Mouse (Mus musculus): ENCODE results near the gene Pias1. TPM values are rescaled to one million over a fixed set of nuclear protein-coding genes. Genes with fewer than 3 reads are reported as not detected.
A peak's percentile ranks its signal among the peaks of the same experiment; 100 is the strongest.

The Pias1 gene
- polyA plus RNA-seq, 1 experiment from 2014 or later, result 60.7 TPM

GRCm38 (mm10) chr9:62995186-62995585 lies 7.5 kb upstream of the Pias1 start:
- Histone ChIP-seq H3K9me3 (replicated peaks; ENCODE audit: control insufficient read depth, low read length) (no peaks in the 10 kb centered on the region), H3K27me3 (ENCODE audit: control insufficient read depth, insufficient read depth, low read length) (no peaks in the 10 kb centered on the region), H3K4me2 (ENCODE audit: low read depth, low read length) (no peak overlapping the region), H3K9ac (replicated peaks; ENCODE audit: low read length) (no peak overlapping the region), H3K27ac (replicated peaks; ENCODE audit: low read depth, low read length) (no peak overlapping the region), H3K4me3 (ENCODE audit: low read depth, low read length) (no peak overlapping the region), H3K36me3 (replicated peaks; ENCODE audit: control insufficient read depth, insufficient read depth, low read depth, low read length) (no peaks in the 10 kb centered on the region), H3K4me1 (ENCODE audit: control insufficient read depth, insufficient read depth, low read length) (no peaks in the 10 kb centered on the region)
- ATAC-seq (replicated peaks; ENCODE audit: insufficient number of reproducible peaks, low FRiP score, low TSS enrichment, low read depth) (no peak), DNase-seq (ENCODE audit: low spot score) (no peak)
- WGBS, result 46% methylated on average over 2 of the region's 2 CpGs

DNA sequence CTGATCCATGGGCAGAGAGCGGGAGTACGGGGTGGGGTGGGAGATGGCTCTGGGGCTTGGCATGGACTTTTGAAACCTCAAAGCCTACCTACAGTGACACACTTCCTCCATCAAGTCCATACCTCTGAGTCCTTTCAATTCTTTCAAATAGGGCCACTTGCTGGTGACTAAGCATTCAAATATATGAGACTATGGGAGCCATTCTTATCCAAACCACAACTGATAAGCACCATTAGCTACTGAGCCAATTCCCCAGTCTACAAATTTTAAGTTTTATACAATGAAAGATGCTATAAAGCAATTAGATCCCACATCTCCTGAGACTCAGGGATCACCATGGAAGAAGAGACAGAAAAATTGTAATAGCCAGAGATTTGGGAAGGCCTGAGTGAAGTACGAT lies 2.4 kb upstream of the Pias1 start:
- Histone ChIP-seq H3K4me1 (ENCODE audit: control insufficient read depth, insufficient read depth, low read length) (no peaks in the 10 kb centered on the region), H3K9me3 (replicated peaks; ENCODE audit: control insufficient read depth, low read length) (no peaks in the 10 kb centered on the region), H3K27ac (replicated peaks; ENCODE audit: low read depth, low read length) (no peak overlapping the region), H3K4me2 (ENCODE audit: low read depth, low read length) (no peak overlapping the region), H3K27me3 (ENCODE audit: control insufficient read depth, insufficient read depth, low read length) (no peaks in the 10 kb centered on the region), H3K4me3 (ENCODE audit: low read depth, low read length) (no peak overlapping the region), H3K9ac (replicated peaks; ENCODE audit: low read length) (no peak overlapping the region), H3K36me3 (replicated peaks; ENCODE audit: control insufficient read depth, insufficient read depth, low read depth, low read length) (no peaks in the 10 kb centered on the region)
- ATAC-seq (replicated peaks; ENCODE audit: insufficient number of reproducible peaks, low FRiP score, low TSS enrichment, low read depth), result no peak
- WGBS, result 98% methylated on average over 3 of the region's 3 CpGs
- DNase-seq (ENCODE audit: low spot score), result no peak

DNA sequence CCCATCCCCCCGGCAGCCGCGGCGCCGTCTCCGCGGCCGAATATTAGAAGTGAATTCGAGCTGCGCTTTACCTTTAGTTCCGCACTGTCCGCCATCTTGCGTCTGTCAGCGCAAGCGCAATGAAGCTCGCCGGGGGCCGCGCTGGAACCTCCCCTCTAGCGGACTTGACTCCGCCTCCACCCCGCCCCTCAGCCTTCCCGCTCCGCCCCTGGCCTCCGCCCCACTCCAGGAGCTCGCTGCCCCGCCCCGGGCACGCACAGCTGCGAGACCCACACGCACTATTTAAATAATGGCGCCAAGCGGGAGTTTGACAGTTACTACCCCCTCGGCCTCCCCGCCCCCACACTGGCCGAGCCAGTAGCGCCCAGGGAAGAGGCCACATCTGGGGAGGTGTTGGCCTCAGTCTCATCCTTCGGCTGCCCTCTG lies 6.9 kb downstream of the Pias1 start:
- Histone ChIP-seq H3K4me3 (ENCODE audit: low read depth, low read length) (peak overlapping the region; percentile 92), H3K9ac (replicated peaks; ENCODE audit: low read length) (peak overlapping the region; percentile 86), H3K9me3 (replicated peaks; ENCODE audit: control insufficient read depth, low read length) (no peaks in the 10 kb centered on the region), H3K27ac (replicated peaks; ENCODE audit: low read depth, low read length) (peak overlapping the region; percentile 97), H3K36me3 (replicated peaks; ENCODE audit: control insufficient read depth, insufficient read depth, low read depth, low read length) (no peaks in the 10 kb centered on the region), H3K27me3 (ENCODE audit: control insufficient read depth, insufficient read depth, low read length) (no peaks in the 10 kb centered on the region), H3K4me1 (ENCODE audit: control insufficient read depth, insufficient read depth, low read length) (no peaks in the 10 kb centered on the region), H3K4me2 (ENCODE audit: low read depth, low read length) (peak overlapping the region; percentile 85)
- ATAC-seq (replicated peaks; ENCODE audit: insufficient number of reproducible peaks, low FRiP score, low TSS enrichment, low read depth) (peak; percentile 93), DNase-seq (ENCODE audit: low spot score) (peak; percentile 98)
- 1% methylated on average over 37 of the region's 38 CpGs for WGBS

DNA sequence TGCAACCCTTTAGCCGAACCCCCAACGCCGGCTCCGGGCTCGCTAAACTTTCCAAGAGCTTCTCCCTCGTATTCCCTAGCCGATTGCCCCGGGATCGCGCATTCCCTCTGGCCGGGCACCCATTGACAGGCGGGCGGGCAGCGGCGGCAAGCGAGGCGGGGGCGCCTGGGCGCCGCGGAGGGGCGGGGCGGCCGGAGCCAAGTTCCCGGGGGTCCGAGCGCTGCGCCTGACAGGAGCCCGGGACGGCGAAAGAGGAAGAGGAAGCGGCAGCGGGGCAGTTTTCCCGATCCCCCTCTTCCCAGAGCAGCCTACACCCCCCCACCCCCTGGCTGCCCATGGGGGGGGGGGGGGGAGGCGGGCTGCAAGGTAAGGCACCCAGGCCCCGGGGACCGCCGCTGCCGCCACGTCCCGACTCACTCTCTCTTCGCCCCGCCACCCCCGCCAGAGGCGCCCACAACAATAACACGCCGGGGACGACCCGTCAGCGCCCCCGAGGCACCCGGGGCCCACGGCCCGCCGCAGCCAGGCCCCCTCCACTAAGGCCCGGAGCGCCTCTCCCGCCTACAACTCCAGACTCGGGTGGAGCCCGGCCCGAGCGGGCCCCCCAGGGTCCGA lies 7.5 kb downstream of the Pias1 start:
- peak overlapping the region; percentile 85 for H3K4me2 ChIP-seq (ENCODE audit: low read depth, low read length)
- DNase-seq (ENCODE audit: low spot score) (peak; percentile 57), ATAC-seq (replicated peaks; ENCODE audit: insufficient number of reproducible peaks, low FRiP score, low TSS enrichment, low read depth) (peak; percentile 10; the same call in 1 of the 2 replicates)
- H3K9ac ChIP-seq (replicated peaks; ENCODE audit: low read length), result peak overlapping the region; percentile 86
- H3K27me3 ChIP-seq (ENCODE audit: control insufficient read depth, insufficient read depth, low read length), result no peaks in the 10 kb centered on the region
- 0% methylated on average over 53 of the region's 63 CpGs for WGBS
- H3K4me3 ChIP-seq (ENCODE audit: low read depth, low read length), result peak overlapping the region; percentile 92
- peak overlapping the region; percentile 97 for H3K27ac ChIP-seq (replicated peaks; ENCODE audit: low read depth, low read length)
- no peaks in the 10 kb centered on the region for H3K36me3 ChIP-seq (replicated peaks; ENCODE audit: control insufficient read depth, insufficient read depth, low read depth, low read length)
- H3K9me3 ChIP-seq (replicated peaks; ENCODE audit: control insufficient read depth, low read length), result no peaks in the 10 kb centered on the region
- H3K4me1 ChIP-seq (ENCODE audit: control insufficient read depth, insufficient read depth, low read length), result no peaks in the 10 kb centered on the region

GRCm38 (mm10) chr9:62979461-62980161 lies 8.1 kb downstream of the Pias1 start:
- peak overlapping the region; percentile 92 for H3K4me3 ChIP-seq (ENCODE audit: low read depth, low read length)
- peak overlapping the region; percentile 85 for H3K4me2 ChIP-seq (ENCODE audit: low read depth, low read length)
- 3% methylated on average over 17 of the region's 17 CpGs for WGBS
- no peaks in the 10 kb centered on the region for H3K36me3 ChIP-seq (replicated peaks; ENCODE audit: control insufficient read depth, insufficient read depth, low read depth, low read length)
- no peaks in the 10 kb centered on the region for H3K27me3 ChIP-seq (ENCODE audit: control insufficient read depth, insufficient read depth, low read length)
- ATAC-seq (replicated peaks; ENCODE audit: insufficient number of reproducible peaks, low FRiP score, low TSS enrichment, low read depth), result peak; percentile 14; the same call in 1 of the 2 replicates
- no peaks in the 10 kb centered on the region for H3K4me1 ChIP-seq (ENCODE audit: control insufficient read depth, insufficient read depth, low read length)
- no peaks in the 10 kb centered on the region for H3K9me3 ChIP-seq (replicated peaks; ENCODE audit: control insufficient read depth, low read length)
- H3K9ac ChIP-seq (replicated peaks; ENCODE audit: low read length), result peak overlapping the region; percentile 86
- H3K27ac ChIP-seq (replicated peaks; ENCODE audit: low read depth, low read length), result no peak overlapping the region; the same call in 1 of the 2 replicates
- no peak for DNase-seq (ENCODE audit: low spot score)

DNA sequence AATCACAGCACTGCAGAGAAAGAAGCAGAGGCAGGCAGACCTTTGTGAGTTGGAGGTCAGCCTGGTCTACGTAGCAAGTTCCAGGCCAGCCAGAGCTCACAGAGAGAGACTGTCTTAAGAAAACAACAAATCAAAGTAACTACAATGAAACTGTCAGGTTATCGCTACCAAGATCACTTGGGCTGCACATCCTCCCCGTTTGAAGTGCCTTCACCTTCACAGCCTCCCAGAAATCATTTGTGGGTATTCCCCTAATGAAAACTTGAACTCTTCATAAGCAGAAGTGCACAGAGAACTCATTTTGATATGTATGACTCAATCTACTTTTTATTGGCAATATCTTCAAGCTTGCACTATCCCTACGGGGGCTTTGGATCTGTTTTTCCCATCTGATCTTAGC lies 10.6 kb downstream of the Pias1 start:
- Histone ChIP-seq H3K9ac (replicated peaks; ENCODE audit: low read length) (no peak overlapping the region), H3K4me1 (ENCODE audit: control insufficient read depth, insufficient read depth, low read length) (no peaks in the 10 kb centered on the region), H3K4me3 (ENCODE audit: low read depth, low read length) (no peak overlapping the region), H3K9me3 (replicated peaks; ENCODE audit: control insufficient read depth, low read length) (no peaks in the 10 kb centered on the region), H3K27me3 (ENCODE audit: control insufficient read depth, insufficient read depth, low read length) (no peaks in the 10 kb centered on the region), H3K4me2 (ENCODE audit: low read depth, low read length) (no peak overlapping the region), H3K36me3 (replicated peaks; ENCODE audit: control insufficient read depth, insufficient read depth, low read depth, low read length) (no peaks in the 10 kb centered on the region), H3K27ac (replicated peaks; ENCODE audit: low read depth, low read length) (no peak overlapping the region)
- DNase-seq (ENCODE audit: low spot score) (no peak), ATAC-seq (replicated peaks; ENCODE audit: insufficient number of reproducible peaks, low FRiP score, low TSS enrichment, low read depth) (no peak)
- WGBS, result 60% methylated on average over 4 of the region's 4 CpGs

- Histone ChIP-seq H3K4me3 (ENCODE audit: low read depth, low read length) (no peak overlapping the region), H3K36me3 (replicated peaks; ENCODE audit: control insufficient read depth, insufficient read depth, low read depth, low read length) (no peaks in the 10 kb centered on the region), H3K4me1 (ENCODE audit: control insufficient read depth, insufficient read depth, low read length) (no peaks in the 10 kb centered on the region), H3K4me2 (ENCODE audit: low read depth, low read length) (no peak overlapping the region), H3K9ac (replicated peaks; ENCODE audit: low read length) (no peak overlapping the region), H3K27ac (replicated peaks; ENCODE audit: low read depth, low read length) (no peak overlapping the region), H3K9me3 (replicated peaks; ENCODE audit: control insufficient read depth, low read length) (no peaks in the 10 kb centered on the region), H3K27me3 (ENCODE audit: control insufficient read depth, insufficient read depth, low read length) (no peaks in the 10 kb centered on the region)
- ATAC-seq (replicated peaks; ENCODE audit: insufficient number of reproducible peaks, low FRiP score, low TSS enrichment, low read depth) (no peak), DNase-seq (ENCODE audit: low spot score) (no peak)
- 23% methylated on average over 2 of the region's 2 CpGs for WGBS
Measured at GRCm38 (mm10) chr9:62975830-62976229, 11.9 kb downstream of the Pias1 start.

DNA sequence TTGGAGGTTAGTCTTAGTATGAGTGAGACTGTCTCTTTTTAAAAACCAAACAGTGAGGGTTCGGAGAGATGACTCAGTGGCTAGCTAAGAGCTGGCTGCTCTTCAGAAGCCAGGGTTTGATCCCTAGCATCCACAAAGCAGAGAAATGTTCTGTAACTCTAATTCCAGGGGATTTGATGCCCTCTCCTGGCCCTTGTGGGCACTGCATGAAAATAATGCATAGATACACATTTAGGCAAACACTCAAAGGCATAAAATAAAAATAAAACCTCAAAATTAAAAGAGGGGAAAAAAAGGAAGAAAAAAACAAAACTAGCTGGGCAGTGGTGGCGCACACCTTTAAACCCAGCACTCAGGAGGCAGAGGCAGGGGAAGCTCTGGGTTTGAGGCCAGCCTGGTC lies 13.3 kb downstream of the Pias1 start:
- Histone ChIP-seq H3K9me3 (replicated peaks; ENCODE audit: control insufficient read depth, low read length) (no peaks in the 10 kb centered on the region), H3K27me3 (ENCODE audit: control insufficient read depth, insufficient read depth, low read length) (no peaks in the 10 kb centered on the region), H3K4me1 (ENCODE audit: control insufficient read depth, insufficient read depth, low read length) (no peaks in the 10 kb centered on the region), H3K9ac (replicated peaks; ENCODE audit: low read length) (no peak overlapping the region), H3K36me3 (replicated peaks; ENCODE audit: control insufficient read depth, insufficient read depth, low read depth, low read length) (no peaks in the 10 kb centered on the region), H3K4me2 (ENCODE audit: low read depth, low read length) (no peak overlapping the region), H3K4me3 (ENCODE audit: low read depth, low read length) (no peak overlapping the region), H3K27ac (replicated peaks; ENCODE audit: low read depth, low read length) (no peak overlapping the region)
- peak; percentile 35 for DNase-seq (ENCODE audit: low spot score)
- no peak for ATAC-seq (replicated peaks; ENCODE audit: insufficient number of reproducible peaks, low FRiP score, low TSS enrichment, low read depth)
- 96% methylated on average over 2 of the region's 2 CpGs for WGBS

All from embryonic facial prominence, embryonic 11.5 days (tissue).